Mouse (Mus musculus) cortical plate, adult 2 months (tissue): Measurements from ENCODE around the gene Ssr2. TPM values are rescaled to one million over a fixed set of nuclear protein-coding genes. Genes with fewer than 3 reads are reported as not detected.

Experiments used
- H3K27ac ChIP-seq: fragments of 200-500 bp; 2 replicates; pipeline ENCODE4 v1.5.1; 2012; ENCODE audit warnings: low read length, control low read depth, inconsistent platforms; ENCODE audit not compliant: insufficient read depth
- H3K4me1 ChIP-seq: fragments of 200-500 bp; 2 replicates; pipeline ENCODE4 v1.6.1; 2011; ENCODE audit warnings: low read length; ENCODE audit not compliant: control insufficient read depth, insufficient read depth
- H3K4me3 ChIP-seq: fragments of 200-500 bp; 2 replicates; pipeline ENCODE4 v1.5.1; 2011; ENCODE audit warnings: mild to moderate bottlenecking, low read length, control low read depth; ENCODE audit not compliant: insufficient read depth
- CTCF ChIP-seq: fragments of 200-500 bp; IDR thresholded peaks from 2 replicates; pipeline ENCODE4 v1.5.1; 2011; ENCODE audit warnings: mild to moderate bottlenecking, control low read depth, low read length; ENCODE audit not compliant: insufficient read depth; ENCODE audit errors: extremely low read depth
- POLR2A ChIP-seq: fragments of 200-500 bp; IDR thresholded peaks from 2 replicates; pipeline ENCODE4 v1.6.1; 2011; ENCODE audit warnings: mild to moderate bottlenecking, low read length, control low read depth; ENCODE audit not compliant: insufficient read depth; ENCODE audit errors: extremely low read depth
- polyA plus RNA-seq: library from polyadenylated mRNA; depleted of rRNA; stranded (reverse); fragments of >200 nt; gene quantifications from 2 replicates; pipeline ENCODE4 v1.2.3, GENCODE M21; 2012; rRNA removed

The Ssr2 gene
- polyA plus RNA-seq, 1 experiment = 126 TPM

DNA sequence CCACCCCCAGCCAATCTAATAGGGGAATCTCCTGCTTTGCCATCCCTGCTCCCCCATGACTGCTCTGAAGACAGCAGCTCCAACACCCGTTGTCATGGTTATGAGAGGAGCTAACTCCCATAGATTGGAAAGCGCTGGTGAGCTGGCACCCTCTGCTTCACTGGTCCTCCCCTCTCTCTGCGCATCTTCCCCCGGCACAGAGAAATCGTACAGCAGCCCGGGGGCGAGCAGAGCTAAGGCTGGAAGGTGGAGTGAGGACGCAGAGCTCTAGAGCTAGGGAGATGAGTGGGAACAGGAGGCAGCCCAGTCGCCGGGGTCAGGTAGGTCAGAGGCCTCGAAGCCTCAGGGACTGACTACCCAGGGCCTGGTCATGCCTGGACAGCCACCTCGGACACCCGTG lies 53.6 kb downstream of the Ssr2 start:
- TF ChIP-seq POLR2A = peak; percentile 83
- TF ChIP-seq CTCF = no peak
- Histone ChIP-seq H3K4me3 (peak overlapping the region; percentile 85), H3K4me1 (peaks cover 19% of the 10 kb centered on the region), H3K27ac (peak overlapping the region; percentile 96)

DNA sequence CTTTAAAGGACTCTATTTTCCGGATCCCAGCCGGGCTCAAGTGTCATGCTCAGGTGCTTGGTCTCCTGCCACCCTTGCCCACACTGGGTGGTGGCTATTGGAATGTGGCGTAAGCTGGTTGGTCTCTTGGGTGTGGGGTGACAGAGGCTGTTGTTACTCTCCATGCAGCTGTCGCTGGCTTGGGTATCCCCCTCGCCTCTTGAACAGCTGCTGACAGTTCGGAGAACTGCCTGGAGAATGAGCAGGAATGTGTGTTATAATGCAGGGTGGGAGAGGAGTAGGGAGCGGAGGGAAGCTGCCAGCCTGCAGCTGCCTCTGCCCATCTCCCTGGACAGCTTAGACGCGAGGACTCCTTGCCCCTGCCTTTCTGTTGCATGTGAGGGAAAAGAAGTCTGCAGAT lies 54.3 kb downstream of the Ssr2 start:
- peaks cover 15% of the 10 kb centered on the region for H3K4me1 ChIP-seq
- H3K4me3 ChIP-seq = peak overlapping the region; percentile 85
- H3K27ac ChIP-seq = peak overlapping the region; percentile 96
- TF ChIP-seq POLR2A = peak; percentile 39; the same call in 1 of the 2 replicates
- TF ChIP-seq CTCF = no peak

DNA sequence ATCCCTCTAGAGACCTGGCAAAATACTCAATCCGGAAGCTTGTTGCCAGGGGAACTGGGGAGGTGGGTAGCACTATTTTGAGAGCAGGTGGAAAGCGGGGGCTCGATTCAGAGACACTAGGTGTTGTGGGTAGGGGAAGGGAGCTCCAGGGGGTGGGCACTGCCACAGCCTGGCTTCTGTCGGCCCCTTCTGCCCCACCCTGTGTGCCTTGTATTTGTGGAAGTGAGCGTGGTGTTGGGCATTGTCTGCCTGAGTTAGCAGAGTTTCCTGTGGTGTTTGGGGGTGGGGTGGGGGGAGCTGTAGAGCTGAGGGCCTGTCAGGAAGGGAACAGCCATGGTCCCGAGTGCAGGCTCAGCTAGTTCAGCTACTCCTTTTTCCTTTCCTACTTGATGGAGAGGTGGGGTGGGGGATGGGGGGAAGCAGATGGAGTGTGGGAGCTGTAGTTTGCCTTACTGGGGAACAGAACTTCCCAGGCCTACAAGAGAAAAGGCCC lies 55.2 kb downstream of the Ssr2 start:
- H3K27ac ChIP-seq = peak overlapping the region; percentile 56; the same call in 1 of the 2 replicates
- H3K4me3 ChIP-seq = peak overlapping the region; percentile 85
- H3K4me1 ChIP-seq = peaks cover 13% of the 10 kb centered on the region
- no peak for TF ChIP-seq CTCF
- peak; percentile 56; the same call in 1 of the 2 replicates for TF ChIP-seq POLR2A

DNA sequence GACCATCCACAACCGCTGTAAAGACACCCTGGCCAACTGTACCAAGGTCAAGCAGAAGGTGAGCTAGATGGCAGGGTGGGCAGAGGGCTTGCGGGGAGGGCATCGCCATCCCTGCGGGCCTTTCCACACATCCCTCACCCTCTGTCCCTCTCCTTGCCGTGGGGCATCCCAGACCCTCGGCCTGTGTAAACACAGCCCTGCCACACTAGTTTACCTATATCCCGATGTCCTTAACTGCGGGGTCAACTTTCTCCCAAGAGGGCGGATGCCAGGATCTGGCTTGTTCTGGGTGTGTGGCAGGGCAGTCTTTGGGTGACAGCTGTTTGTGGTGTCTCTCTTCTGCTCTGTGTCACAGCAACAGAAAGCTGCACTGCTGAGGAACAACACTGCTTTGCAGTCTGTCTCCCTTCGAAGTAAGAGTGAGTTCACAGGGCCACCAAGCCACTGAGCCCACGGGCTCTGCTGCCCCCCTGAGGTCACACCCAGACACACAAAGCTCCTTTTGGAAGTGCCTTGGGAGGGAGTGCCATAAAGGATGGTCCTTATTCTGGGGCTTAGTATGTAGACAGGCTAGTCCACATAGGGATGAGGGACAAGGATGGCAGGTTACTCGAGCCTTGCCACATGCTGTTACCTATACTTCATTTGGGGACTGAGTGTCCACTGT lies 56.4 kb downstream of the Ssr2 start:
- TF ChIP-seq POLR2A (no peak; the same call in 1 of the 2 replicates), CTCF (peak; percentile 65)
- H3K27ac ChIP-seq = no peak overlapping the region
- H3K4me3 ChIP-seq = peak overlapping the region; percentile 85
- peaks cover 11% of the 10 kb centered on the region for H3K4me1 ChIP-seq

DNA sequence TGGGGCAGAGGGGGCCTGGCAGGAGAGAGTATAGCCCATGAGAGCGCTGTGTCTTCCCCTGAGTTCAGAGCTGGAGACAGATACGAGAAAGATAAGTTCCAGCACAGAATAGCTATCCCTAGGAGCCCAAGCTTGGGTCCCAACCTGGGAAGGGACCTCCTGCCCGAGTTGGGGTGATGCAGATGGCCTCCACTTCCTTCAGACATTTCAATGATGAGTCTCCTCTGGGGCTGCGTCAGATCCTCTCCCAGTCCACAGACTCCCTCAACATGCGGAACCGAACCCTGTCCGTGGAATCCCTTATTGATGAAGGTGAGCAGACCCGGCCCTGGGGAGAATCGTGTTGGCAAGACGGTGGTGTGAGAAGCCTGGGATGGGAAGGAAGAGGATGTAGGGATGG lies 57.4 kb downstream of the Ssr2 start:
- Histone ChIP-seq H3K4me1 (peaks cover 11% of the 10 kb centered on the region), H3K4me3 (no peak overlapping the region), H3K27ac (no peak overlapping the region)
- TF ChIP-seq POLR2A = no peak
- no peak for TF ChIP-seq CTCF

DNA sequence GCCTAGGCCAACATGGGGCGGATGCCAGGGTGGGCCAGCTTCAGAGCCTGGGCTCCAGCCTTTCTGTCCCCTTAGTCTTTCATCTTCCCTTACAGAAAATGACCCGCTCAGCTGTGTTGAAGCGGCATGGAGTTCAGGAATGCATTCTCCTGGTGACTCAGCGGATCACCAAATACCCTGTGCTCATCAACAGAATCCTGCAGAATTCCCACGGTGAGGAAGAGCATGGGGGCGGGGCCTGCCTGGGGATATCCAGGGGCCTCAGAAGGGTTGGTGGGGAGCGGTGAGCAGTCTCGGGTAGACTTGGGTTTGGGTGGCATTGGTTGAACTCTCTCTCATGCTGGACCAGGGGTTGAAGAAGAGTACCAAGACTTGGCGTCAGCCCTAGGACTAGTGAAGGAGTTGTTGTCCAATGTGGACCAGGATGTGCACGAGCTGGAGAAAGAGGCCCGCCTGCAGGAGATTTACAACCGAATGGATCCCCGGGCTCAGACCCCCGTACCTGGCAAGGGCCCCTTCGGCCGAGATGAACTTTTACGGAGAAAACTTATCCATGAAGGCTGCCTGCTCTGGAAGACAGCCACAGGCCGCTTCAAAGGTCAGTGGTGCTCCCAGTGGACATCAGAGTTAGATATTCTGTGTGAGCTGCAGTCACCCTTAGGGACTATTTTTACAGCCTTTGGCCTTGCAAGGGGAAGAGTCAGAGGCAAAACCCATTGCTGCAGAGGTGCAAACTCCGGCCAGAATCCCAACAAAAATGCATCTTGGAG lies 60.0 kb downstream of the Ssr2 start:
- Histone ChIP-seq H3K4me3 (no peak overlapping the region), H3K4me1 (peaks cover 7% of the 10 kb centered on the region), H3K27ac (peak overlapping the region; percentile 66)
- TF ChIP-seq CTCF (no peak), POLR2A (no peak)

GRCm38 (mm10) chr3:88636555-88636986 lies 60.9 kb downstream of the Ssr2 start:
- TF ChIP-seq POLR2A = no peak; the same call in 1 of the 2 replicates
- TF ChIP-seq CTCF = no peak

GRCm38 (mm10) chr3:88637134-88637533 lies 61.5 kb downstream of the Ssr2 start:
- no peak overlapping the region for H3K4me3 ChIP-seq
- peaks cover 4% of the 10 kb centered on the region for H3K4me1 ChIP-seq
- TF ChIP-seq CTCF (no peak), POLR2A (no peak)
- no peak overlapping the region for H3K27ac ChIP-seq

More at GRCm38 (mm10) chr3:88636555-88636986, 60.9 kb downstream of the Ssr2 start:
- no peak overlapping the region for H3K4me3 ChIP-seq
- peaks cover 7% of the 10 kb centered on the region for H3K4me1 ChIP-seq
- peak overlapping the region; percentile 69 for H3K27ac ChIP-seq

Other genes with a start within 250 kb of the Ssr2 start
- gene Tmem79, start 239.7 kb upstream of the Ssr2 start, polyA plus RNA-seq = 0.83 and 0.86 TPM in 2 replicates
- gene Smg5, start 239.6 kb upstream of the Ssr2 start, polyA plus RNA-seq = 84.4 and 91.5 TPM in 2 replicates
- 15.3 and 15.6 TPM in 2 replicates for gene Paqr6, start 211.3 kb upstream of the Ssr2 start, polyA plus RNA-seq
- 14.7 and 17.5 TPM in 2 replicates for gene Bglap3, start 203.1 kb upstream of the Ssr2 start, polyA plus RNA-seq
- gene Bglap2, start 197.2 kb upstream of the Ssr2 start, polyA plus RNA-seq = 0.44 TPM in 1 of 2 replicates, not detected in the other
- gene Bglap, start 191.4 kb upstream of the Ssr2 start, polyA plus RNA-seq = not detected in 2 replicates
- 10.5 and 11.1 TPM in 2 replicates for gene Pmf1, start 165.5 kb upstream of the Ssr2 start, polyA plus RNA-seq
- gene Slc25a44, start 150.7 kb upstream of the Ssr2 start, polyA plus RNA-seq = 76.3 and 76.4 TPM in 2 replicates
- 68.9 and 71.6 TPM in 2 replicates for gene Sema4a, start 114.7 kb upstream of the Ssr2 start, polyA plus RNA-seq
- 64.7 and 70.6 TPM in 2 replicates for gene Lmna, start 65.9 kb upstream of the Ssr2 start, polyA plus RNA-seq
- 1.5 TPM in 2 replicates for gene Mex3a, start 43.5 kb upstream of the Ssr2 start, polyA plus RNA-seq
- gene Rab25, start 27.6 kb upstream of the Ssr2 start, polyA plus RNA-seq = 0.13 and 0.36 TPM in 2 replicates
- 126 and 133 TPM in 2 replicates for gene Lamtor2, start 22.8 kb upstream of the Ssr2 start, polyA plus RNA-seq
- 103 and 110 TPM in 2 replicates for gene Ubqln4, start 22.1 kb upstream of the Ssr2 start, polyA plus RNA-seq
- gene Arhgef2, start 30.1 kb downstream of the Ssr2 start, polyA plus RNA-seq = 220 and 224 TPM in 2 replicates
- not detected in 2 replicates for gene Rxfp4, start 77.3 kb downstream of the Ssr2 start, polyA plus RNA-seq
- 70.5 and 75.6 TPM in 2 replicates for gene Khdc4, start 109.9 kb downstream of the Ssr2 start, polyA plus RNA-seq
- gene Rit1, start 141.0 kb downstream of the Ssr2 start, polyA plus RNA-seq = 58.7 and 63.6 TPM in 2 replicates
- 467 and 476 TPM in 2 replicates for gene Syt11, start 199.3 kb downstream of the Ssr2 start, polyA plus RNA-seq